Mouse (Mus musculus) embryo, embryonic 10 days (tissue): ENCODE data around the gene Far2.
A peak's percentile ranks its signal among the peaks of the same experiment; 100 is the strongest.

Experiments
- DNase-seq: peaks from one replicate; pipeline ENCODE4 v3.0.0-alpha.2; 2015; ENCODE audit warnings: low spot score

The Far2 gene

GRCm38 (mm10) chr6:148046881-148047649 is at the start of gene Far2:
Gene Far2 (plus strand): TSS chr6:148047259.
- peak; percentile 10 for DNase-seq

GRCm38 (mm10) chr6:148000483-148000882 is 46.6 kb upstream of the Far2 start:
- DNase-seq: no peak

DNA sequence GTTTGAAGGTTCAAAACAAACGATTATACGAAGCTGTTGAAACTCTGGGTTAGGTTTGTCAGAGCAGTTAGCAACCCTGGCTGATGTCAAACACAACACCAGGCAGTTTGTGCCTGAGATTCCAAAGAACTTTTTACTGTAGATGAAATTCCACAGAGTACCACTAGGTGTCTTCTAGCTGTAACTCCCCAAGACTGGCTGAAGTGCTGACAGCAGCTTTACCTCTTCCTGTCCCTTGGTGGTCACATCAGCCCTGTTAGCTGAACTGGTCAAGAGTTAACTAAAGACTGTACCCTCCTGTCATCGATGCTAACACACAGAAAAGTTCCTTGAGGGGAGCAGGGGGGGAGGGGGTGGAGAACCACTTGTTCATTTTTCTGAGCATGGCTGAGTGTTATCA is 46.0 kb upstream of the Far2 start:
- DNase-seq: peak; percentile 58

GRCm38 (mm10) chr6:148006118-148006837 is 40.8 kb upstream of the Far2 start:
- no peak for DNase-seq

- DNase-seq: no peak
These were observed 6.3 kb upstream of the Far2 start for GRCm38 (mm10) chr6:148040759-148041158.

GRCm38 (mm10) chr6:148047650-148047988 is 560 bp downstream of the Far2 start:
- DNase-seq: no peak

DNA sequence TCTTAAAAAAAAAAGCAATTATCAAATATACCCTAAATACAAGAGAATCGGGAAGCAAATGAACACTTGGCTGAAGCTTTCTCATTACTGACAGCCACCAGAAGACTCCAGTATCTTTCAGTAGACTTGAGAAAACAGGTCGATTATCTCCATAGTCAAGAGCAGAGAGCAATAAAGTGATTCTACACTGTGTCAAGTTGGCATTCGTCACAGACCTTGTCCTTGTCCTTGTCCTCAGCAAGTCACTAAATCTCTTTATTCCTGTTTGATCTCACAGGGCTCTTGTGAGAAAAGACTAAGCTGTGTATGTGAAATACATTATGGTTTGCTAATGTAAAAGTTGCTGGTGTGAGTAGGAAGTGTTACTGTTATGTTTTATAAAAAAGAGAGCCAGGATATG is 16.1 kb downstream of the Far2 start:
- peak; percentile 2 for DNase-seq

GRCm38 (mm10) chr6:148066267-148066666 is 19.2 kb downstream of the Far2 start:
- DNase-seq: peak; percentile 2

- DNase-seq: no peak
These were observed 21.7 kb downstream of the Far2 start for GRCm38 (mm10) chr6:148068786-148069185.

DNA sequence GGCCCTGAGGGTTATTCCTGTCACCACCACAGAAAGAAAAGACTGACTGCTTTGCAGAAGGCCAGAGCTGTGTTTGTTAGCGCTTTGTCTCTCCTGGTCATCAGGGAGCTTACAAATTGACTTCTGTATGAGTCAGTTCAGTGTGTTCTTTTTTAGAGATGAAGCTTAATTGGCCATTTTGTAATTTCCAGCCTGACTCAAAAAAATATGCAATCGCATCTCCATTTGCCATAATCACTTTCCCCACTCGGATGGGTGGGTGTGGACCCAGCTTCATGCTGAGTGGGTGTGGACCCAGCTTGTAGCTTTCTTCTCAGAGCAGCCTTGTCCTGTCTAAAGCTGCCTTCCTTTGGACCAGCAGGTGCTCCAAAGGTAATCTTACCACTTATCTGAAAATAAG is 26.5 kb downstream of the Far2 start:
- peak; percentile 3 for DNase-seq

DNA sequence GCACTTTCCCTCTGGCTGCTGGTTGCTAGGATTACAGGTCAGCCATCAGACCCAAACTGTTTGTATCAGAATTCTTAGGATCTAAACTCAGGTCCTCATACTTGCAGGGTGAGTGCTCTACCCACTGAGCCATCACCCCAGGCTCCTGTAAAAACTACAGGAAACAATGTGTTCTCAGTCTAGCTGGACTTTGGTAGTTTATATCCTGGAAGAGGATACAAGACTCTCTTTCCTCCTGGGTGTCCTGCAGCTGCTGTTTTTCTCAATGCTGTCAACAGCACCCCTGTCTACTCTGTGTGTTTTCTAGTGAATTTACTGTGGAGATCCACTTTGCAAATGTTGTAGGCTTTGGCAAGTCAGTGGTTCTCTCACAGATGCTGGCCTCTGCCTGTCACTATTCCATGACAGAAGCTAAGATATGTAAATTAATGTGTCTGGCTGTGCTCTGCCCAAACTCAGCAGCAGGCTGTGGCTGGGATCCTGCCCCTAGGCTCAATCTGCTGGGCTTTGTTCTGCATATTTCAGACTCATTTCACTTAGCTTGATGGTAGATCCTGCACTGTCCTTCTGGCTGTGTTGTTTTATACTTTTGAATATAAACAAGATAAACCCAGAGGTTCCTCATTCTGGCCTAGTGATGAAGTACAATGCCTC is 27.3 kb downstream of the Far2 start:
- no peak for DNase-seq

- DNase-seq: no peak
These were observed 36.8 kb downstream of the Far2 start for GRCm38 (mm10) chr6:148083864-148084263.

DNA sequence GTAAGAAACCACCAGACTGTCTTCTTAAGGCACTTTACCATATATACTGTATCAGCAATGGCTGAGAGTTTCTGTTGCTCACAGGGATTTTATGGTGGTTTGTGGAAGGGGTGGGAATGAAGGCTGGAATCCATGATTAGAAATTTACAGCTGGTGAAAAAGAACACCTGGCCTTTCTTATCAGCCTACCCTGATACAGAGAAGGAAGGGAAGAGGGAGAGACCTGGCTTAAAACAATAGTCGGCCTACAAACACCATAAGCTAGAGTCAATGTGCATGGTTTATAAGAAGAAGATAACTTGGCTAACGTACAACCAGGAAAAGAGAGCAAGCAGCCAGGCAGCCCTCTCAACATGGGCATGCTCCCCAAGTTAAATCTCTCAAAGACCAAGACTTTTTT is 37.3 kb downstream of the Far2 start:
- DNase-seq: no peak

DNA sequence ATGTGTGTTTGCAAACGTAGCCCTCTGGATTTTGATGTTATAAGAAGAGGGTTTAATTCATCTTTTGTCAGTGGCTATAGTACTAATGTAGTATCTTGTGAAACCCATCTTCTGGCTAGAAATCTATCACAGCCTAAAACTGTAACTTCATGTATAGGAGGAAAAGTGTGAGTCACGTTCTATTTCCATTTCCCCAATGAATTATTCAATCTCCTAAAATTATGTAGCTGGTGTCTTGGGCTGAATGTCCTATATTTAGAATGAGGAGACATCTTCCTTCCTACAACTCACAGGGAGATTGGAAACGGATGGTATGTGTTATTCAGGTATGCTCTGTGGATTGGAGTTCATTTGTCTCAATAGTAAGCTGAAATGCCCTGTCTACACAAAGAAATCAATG is 50.0 kb downstream of the Far2 start:
- DNase-seq: no peak

DNA sequence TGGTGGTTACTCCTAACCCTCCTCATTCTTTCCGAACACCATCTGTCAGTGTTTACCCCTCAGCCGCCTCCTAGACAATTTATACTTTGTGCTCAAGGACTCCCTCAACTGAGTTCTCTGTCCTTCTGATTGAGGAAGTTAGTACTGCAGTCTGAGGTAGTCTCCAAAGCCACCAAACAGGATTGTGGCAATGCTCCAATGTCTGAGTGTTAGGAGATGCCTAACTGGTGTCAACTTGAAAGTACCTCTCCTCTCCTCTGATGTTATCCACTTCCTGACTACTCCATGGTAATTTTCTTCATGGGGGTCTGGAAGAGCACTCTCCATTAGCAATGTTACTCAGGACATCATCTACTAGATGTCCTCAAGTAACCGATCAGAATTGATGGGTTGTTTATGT is 54.9 kb downstream of the Far2 start:
- DNase-seq: no peak

DNA sequence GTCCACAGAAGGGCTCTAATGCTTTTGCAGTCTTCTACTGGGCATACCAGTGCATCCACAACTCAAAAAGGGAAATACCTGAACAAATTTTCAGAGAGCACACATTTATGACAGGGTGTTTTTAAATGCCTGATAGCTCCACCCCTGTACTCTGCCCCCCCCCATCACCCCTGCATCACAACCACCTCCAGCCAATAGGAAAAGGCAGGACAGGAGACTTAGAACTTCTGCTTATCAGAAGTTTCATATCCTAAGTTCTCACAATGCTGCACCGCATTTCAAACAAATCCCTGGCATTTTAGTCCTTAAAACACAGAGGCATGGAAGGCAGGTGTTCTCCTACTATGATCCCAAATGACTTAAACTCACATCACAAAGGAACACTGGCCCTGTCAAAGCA is 55.4 kb downstream of the Far2 start:
- no peak for DNase-seq

- DNase-seq: peak; percentile 60
These were observed 57.2 kb downstream of the Far2 start for GRCm38 (mm10) chr6:148104212-148104611.

DNA sequence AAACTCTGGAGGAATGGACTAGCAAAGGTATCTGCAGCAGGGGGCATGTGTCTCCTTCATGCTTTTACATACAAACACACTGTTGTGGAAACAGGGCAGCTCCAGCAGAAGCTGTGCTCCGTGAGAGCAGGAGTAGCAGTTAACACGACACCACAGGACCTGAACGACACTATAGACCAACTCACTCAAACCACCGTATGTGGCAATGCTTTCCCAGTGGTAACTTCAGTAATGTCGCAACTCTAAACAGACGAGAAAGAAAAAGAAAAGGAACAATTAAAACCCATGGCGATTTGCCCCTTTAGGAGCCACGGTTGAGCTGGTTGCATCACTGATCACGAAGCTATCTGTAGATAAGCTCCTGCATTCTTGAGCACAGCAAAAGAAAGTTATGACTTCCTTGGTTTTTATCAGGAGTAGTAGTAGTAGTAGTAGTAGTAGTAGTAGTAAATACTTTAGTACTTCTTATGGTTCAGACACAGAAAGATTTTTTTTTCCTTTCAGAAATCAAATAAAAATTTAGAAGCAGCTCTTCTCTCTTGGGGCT is 58.7 kb downstream of the Far2 start:
- DNase-seq: no peak

DNA sequence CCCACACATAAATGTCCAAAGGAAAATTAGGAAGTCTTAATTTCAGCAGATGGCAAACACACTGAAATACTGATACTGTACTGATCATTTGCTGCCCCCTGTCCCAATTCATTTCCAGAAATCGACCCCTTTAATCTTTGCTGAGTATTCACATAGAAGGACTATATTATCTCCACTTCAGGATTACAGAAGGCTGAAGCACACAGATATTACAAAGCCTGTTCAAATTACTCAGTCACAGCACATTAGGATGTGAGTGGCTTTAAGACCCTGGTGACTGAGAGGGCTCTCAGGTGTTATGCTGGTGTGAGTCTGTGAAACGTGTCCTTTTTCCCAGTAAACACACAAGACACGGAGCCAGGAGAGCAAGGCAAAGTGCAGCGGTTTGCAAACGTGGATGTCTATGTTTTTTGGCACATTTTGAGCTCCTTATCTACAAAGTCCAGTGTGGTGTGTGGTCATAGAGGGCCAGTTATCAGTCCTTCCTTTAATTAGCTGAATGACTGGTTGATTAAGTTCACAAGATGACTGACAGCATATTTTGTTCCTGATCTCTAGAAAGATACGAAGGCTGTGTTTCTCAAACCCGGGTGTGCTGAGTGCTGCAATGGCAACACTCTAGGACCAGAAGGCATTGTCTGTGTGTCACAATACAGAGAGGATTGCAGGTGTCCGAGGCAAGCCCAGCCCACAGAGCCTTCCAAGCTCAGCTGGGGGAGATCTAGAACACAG is 61.8 kb downstream of the Far2 start:
- DNase-seq: no peak

DNA sequence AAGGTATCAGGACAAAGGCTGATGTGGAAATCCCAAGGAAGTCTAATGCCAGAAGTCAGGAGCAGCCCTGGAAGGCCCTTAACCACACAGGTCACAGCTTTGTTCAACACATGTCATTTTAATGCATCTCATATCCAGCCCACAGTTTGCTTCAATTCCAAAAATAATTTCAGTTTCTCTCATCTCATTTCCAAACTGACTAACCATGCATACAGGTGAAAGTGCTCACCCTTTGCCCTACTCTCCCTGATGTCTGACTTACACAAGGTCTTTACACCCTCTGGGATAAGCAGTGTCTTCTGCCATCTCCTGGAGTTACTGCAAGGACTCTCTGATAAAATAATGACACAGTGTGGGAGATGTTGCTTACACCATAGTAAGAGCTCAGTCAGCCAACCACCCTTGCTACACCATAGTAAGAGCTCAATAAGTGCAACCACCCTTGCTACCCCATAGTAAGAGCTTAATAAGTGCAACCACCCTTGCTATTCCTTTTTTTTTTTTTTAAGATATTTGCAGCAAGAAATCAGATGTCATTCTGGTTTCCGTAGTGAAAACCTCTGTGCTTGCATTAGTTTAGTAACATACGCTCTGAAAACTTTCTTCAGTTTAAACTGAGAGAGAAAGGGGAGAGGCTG is 64.1 kb downstream of the Far2 start:
- no peak for DNase-seq

DNA sequence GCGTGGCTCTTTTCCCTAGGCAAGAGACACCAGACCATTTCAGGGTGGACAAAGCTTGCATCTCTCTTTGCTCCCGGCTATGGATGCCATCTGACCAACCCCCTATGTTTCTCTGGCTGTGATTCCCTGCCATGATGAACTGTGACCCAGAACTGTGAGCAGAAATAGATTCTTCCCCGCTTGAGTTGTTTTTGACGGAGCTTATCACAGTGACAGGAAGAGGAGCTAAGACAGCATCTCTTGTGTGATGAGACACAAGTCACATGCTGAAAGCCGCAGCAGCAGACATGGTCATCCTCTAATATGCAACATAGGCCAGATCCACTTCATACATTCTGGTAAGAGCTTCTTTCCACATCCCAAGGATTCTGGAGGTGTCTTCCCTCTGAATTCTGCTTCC is 69.3 kb downstream of the Far2 start:
- no peak for DNase-seq

DNA sequence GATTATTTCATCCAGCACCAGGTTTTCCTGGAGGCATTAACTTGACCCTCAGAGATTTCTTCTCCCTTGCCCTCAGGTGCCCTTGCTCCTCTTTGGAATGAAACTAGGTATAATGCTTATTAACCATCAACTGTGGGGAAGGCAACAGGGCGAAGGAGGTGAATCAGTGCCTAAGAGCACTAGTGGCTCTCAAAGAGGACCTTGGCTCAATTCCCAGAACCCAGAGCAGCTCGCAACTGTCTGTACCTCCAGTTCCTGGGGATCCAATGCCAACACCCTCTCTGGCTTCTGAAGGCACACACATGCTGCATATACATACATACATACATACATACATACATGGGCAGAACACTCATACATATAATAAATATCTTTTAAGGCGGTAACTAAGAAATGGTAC is 69.8 kb downstream of the Far2 start:
- no peak for DNase-seq
